Mouse (Mus musculus) olfactory bulb, adult 2 months (tissue): ENCODE results near the gene Zdhhc20.

Experiments used
- CTCF ChIP-seq: fragments of 200-500 bp; IDR thresholded peaks from 2 replicates; pipeline ENCODE4 v1.5.1; 2012; ENCODE audit warnings: low read depth, mild to moderate bottlenecking, low read length, moderate library complexity; ENCODE audit not compliant: insufficient read depth
- POLR2A ChIP-seq: fragments of 200-500 bp; IDR thresholded peaks from 2 replicates; pipeline ENCODE4 v1.6.1; 2012; ENCODE audit warnings: mild to moderate bottlenecking, low read depth, low read length, moderate library complexity; ENCODE audit not compliant: insufficient read depth

DNA sequence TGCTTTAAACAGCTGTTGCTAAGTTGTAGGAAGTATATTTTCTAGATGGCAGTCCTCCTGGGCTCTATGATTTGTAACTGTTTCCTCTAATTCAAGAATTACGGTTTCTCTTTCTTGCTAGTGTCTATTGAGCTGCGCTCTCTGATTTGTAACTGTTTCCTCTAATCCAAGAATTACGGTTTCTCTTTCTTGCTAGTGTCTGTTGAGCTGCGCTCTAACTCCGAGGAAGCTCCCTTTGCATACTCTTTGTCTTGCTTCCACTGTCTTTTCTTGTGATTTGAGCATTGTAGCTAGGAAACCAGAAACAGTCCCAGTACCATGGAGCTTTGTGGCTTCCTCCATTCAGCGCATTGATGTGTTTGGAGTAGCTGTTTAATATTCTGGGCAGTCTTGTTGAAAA lies 25.3 kb upstream of the Zdhhc20 start:
- no peak for TF ChIP-seq CTCF
- no peak for TF ChIP-seq POLR2A
